Mouse (Mus musculus) CD4-positive, CD25-positive, alpha-beta regulatory T cell, adult 4 months (primary cell): ENCODE results near the gene Bcl7c. TPM values are rescaled to one million over a fixed set of nuclear protein-coding genes. Genes with fewer than 3 reads are reported as not detected.
"Not testable (repeated sequence)": the region's sequence is repeated elsewhere in the genome, so short reads cannot be mapped to it uniquely, and the experiment has no call there.

Experiments
- ATAC-seq: one replicate; pipeline ENCODE4 v1.8.0; 2017
- polyA plus RNA-seq, 2 experiments: library from polyadenylated mRNA; unstranded; fragments of 100-300 nt; shearing (Covaris generic); gene quantifications; one replicate each; pipeline ENCODE4 v1.2.1; 2017

Gene Bcl7c
- 1 to 10 TPM; 3.2 to 5.5 TPM for polyA plus RNA-seq

DNA sequence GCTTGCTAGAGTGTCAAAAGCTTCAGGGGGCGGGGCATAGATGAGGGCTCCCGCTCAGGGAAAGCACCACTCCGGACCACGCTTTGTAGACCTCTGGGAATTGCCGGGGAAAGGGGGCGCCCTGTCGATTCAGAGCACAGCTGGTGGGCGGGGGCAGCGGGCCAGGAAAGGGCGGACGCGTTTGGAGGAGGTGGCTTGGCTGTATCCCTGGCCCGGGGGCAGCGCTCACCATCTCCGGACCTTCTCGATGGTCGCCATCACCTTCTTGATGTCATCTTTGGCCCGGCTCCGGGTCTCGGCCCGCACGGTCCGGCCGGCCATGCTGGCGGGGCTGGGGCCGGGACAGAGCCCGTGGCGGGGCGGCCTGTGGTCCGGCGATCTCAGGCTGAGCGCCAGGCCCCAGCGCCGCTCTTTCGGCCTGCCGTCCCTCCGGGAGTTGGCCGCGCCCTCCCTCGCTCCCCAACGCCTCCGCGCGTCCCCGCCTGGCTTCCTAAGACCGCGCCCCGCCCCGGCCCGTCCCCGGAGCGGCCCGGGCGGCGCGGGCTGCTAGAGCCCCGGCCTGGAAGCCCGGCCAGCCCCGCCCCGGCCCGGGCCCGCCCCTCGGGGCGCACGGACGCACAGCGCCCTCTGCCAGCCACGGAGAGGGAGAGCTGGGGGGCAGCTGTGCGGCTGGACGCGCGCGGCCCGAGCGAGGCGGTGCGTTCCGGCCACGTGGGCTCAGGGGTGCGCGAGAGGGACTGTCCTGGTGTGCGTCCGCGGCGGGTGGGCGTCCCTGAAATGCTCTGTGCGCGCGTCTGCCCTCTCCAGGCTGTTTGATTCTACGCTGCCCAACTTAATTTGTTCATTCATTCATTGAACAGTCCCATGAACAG, at the start of gene Bcl7c:
Gene Bcl7c (minus strand): TSS at position 727 of the 872 bp plus-strand sequence.
- ATAC-seq, result peak; percentile 77

DNA sequence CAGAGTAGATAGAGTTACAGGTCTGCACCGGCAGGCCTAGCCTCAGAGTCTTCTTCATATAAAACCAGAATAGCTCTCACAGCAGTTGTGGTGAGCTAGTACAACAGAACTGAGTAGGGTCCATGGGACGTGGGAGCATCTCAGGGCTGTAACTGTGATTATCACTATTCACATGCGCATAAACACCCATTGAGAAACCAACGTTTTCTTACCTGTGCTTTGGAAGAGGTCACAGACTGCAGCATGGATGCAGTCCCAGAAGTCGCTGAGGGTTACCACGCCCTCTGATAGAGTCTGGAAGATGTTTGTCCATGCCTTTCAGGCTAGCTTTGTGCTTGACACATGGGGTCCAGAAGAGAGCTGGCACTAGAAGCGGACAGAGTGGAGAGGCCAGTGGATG, 45.0 kb upstream of the Bcl7c start:
- ATAC-seq, result no peak

DNA sequence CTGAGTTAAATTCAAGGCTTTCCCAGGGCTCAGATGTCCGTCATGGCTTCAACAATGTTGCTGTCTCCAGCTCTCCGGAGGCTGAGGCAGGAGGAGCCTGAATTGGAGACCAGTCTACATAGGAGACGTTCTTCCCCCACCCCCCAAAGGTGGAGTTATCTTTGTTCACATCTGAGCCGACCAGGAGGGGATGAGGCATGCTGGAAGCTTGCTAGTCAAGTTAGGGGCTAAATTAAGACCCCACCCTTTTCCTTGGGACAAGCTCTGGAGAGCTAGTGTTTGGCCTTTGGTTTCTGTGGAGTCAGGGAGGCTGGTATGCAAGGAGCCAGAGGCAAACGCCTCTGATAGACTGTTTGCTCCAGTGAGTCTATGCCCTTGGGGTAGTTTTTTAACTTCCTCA, 44.4 kb upstream of the Bcl7c start:
- no peak for ATAC-seq

DNA sequence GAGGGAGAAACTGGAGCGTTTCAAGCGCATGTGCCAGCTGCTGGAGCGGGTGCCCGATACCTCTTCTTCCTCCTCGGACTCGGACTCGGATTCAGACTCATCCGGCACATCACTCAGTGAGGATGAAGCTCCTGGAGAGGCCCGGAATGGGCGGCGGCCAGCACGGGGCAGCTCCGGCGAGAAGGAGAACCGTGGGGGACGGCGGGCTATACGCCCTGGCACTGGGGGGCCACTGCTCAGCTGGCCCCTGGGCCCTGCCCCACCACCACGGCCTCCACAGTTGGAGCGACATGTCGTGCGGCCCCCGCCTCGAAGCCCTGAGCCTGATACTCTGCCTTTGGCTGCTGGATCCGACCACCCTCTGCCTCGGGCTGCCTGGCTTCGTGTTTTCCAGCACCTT, 43.3 kb upstream of the Bcl7c start:
- no peak for ATAC-seq

DNA sequence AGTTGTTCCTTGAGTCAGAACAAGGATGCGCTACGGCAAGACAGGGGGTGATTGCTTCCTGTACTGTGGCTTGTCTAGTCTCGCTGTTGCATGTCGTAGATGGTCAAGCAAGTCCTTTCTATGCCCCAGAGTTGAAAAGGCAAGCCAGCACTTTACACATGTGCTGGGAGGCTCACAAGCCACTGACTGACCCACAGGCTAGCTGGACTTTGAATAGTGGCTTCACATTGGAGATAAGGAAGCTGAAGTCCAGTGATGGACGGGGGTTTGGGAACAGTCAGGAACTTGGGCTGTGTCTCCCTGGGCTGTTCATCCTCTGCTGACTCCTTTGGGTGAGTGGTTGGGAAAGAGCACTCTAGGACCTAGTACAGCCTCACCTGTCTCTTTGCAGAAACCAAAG, 42.9 kb upstream of the Bcl7c start:
- no peak for ATAC-seq

DNA sequence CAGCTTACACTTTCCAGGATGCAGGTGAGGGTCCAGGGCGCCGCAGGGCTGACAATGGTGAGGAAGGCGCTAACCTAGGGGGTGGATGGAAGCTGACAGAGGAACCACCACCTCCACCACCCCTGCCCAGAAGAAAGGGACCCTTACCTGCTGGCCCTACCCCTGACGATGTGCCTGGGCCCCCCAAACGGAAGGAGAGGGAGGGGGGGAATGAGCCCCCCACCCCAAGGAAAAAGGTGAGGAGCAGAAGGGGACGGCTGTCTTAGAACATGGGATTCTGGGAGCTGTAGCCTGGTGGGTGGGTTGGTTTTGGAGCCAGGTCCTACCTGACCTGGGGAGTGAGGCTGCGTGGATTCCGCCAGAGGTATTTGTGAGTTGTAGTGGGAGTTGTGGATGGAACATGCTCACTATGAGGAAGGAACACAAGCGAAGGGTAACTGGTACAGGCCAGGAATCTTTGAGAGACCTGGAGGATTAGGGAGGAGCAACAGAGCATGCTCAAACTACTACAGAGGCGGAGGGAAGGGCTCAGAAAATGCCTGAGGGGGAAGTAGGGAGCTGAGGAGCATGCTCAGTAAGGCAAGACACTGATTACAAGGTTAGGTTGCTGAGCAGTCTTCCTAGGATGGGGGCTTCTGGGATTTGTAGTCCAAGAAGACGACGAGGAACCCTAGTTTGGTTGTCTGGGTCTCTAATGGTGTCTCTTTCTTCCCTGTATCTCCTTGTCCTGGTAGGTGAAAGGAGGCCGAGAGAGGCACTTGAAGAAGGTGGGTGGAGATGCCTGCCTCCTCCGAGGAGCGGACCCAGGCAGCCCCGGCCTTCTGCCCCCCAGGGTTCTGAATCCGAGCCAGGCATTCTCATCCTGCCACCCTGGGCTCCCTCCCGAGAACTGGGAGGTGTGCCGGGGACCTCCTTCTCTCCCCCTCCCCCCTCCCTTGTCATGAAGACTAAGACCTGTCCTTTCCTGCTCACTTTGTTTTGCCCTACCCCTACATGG, 41.7 kb upstream of the Bcl7c start:
- ATAC-seq, result no peak

DNA sequence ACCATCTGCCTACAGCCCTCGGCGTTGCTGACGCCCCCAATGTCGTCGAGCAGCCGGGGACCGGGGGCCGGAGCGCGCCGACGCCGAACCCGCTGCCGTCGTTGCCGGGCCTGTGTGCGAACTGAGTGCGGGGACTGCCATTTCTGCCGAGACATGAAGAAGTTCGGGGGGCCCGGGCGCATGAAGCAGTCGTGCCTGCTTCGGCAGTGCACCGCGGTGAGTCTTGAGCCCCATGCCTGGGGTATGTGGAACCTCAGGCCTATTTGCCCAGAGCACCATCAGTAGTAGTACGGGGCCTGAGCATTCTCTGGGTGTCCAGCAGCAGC, 39.5 kb upstream of the Bcl7c start:
- ATAC-seq, result no peak

DNA sequence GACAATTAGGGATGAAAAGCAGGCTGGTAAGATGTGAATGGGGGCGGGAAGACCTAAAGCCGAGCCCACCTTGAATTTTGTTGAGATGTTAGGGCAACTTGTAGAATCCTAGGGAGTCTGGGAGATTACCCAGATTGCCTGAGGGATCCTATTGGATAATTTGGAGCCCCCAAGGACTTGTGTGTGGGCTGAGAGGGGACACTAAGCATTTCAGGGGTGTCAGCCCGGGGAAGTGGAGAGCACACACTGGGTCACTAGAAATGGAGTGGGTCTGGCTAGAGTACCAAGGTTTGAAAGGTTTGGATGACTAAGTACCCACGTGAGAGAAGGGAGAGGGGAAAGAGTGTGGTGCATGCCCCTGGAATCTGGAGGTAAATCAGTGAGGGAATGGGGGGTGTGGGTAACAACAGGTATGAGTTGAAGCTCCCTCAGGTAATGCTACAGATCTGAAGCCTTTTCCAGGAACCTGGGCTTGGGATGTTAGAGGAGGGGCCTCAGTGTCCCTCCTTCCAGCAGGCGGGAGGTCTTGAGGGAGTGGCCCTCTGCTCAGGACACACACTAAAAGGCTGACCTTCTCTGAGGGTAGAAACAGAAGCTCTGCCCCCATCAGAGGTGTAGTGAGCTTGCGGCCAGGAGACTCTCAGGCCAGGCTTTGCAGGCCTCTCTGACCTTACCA, 39.0 kb upstream of the Bcl7c start:
- no peak for ATAC-seq

DNA sequence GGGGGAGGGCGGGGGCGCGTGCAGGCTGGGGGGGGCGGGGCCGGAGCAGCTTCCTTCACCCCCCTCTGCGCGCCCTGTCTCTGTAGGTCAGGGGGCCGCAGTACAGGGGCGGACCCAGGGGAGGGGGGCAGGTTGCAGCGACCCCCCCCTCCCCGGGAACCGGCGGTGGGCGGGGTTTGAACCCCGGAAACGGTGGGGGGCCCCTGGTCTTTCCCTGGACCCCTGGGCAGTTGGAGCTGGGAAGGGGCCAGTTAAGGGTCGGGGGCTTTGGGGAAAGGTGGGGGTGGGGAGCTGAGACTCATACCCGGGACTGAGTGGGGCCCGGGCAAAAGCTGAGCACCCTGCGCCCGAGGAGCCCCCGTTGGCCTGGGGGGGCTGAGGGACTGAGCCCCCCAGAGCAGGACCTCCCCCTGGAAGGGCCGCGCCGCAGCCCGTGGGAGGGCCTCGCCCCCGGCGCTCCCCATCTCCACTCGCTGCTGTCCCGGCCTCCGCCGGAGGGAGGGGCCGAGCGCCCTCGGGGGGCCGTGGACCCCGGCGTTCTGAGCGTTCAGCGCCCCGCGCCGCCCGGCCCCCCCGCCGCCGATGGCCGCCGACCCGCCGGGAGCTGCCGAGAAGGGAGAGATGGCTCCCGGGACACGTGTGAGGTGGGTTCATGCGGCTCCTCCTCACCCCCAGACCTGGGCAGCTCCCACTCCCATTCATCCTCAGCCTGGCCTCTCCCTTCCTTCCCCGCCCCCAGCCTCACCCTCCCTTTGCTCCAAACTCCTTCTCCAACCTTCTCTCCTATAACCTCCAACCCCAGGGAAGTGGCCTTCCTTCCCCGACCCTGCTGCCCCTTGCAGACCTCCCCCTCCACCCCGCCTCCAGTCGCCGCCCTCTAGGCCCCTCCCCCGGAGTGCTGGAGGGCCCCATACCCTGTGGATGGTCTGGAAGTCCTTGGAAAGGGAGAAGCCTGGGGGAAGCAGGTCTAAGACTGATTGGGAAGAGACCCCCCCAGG, 38.1 kb upstream of the Bcl7c start:
- no peak for ATAC-seq

DNA sequence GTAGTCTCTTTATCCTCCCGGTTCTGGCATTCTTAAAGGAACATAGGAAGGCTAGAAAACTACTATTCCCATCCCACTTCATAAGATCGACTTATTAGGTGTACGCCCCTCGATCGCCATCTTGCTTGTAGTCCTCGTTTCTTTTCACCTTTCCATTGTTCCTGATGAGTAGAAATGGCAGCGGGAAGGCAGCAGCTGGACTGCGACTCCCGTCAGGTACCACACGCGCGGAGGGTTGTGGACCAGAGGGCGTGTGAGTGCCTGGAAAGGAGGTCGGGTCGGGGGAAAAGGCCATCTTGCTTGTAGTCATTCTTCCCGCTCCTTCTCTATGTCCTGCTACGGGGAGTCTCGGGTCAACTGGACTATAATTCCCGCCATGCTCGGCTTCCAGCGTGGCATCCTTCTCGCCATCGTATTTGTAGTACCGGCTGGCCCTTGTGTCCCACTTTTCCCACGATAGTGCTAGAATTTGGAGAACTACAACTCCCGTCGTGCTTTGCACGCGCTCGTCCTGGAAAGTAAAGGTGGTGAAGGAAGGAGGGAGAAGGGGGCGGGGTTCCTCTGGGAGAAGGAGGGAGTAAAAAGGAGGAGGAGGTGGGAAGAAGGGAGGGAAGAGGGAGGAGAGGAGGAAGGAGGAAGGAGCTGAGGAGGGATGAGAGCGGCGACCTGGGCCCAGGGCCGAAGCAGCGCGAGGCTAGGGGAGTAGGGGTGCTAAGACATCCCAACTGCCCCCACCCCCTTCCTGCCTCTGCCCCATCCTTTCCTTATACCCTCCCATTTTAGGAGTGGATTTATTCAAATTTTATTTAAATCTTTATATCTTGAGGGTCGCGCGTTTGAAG, 37.1 kb upstream of the Bcl7c start:
- peak; percentile 52 for ATAC-seq

DNA sequence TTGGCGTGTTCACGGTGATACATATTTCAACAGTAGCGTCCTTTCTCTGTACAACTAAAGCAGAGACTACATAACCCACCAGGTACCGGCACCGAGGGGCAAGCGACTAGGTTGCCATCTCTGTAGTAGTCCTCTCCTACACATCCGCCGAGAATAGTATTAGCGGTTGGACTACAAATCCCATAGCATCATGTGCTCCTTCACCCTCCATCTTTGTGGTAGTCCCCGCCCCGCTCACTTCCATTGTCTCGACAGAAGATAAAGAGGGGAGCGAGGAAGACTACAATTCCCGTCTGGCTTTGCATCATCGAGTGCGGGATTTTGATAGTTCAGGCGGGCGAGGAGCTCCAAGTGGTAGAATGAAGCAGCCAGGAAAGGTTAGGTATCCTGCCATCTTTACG, 36.5 kb upstream of the Bcl7c start:
- ATAC-seq, result peak; percentile 96

DNA sequence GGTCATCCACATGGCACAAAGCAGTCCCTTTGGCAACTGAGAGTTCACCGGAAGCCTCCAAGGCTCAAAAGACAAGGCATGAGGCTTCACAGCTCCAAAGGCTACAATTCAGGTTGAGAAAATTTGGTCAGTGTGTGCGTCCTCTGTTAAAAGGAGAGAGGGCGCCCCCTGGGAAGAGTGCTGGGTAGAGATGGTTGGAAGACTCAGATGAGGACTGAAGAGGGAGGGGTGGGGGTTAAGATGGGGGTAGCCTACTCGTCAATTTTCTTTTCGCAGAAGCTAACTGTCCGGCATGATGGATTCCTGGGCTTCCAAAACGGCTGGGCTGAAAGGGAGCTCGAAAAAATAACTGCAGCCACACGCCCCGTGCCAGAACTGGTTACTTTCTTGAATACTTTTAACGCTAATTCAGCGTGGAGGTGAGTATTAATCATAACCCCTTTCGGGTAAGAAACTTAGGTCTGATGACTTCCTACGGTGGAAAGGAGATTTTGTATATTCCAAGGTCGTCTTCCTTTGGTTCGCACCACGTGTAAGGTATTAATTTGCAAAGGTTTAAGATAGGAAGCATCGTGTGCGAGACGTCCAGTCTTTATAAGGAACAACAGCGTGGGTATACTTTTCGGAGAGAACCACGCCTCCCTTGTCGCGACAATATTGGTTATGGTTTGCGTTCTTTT, 35.8 kb upstream of the Bcl7c start, which contains the start of gene Fbxl19:
Gene Fbxl19 (plus strand): TSS at position 178 of the 680 bp plus-strand sequence.
- ATAC-seq, result peak; percentile 6

DNA sequence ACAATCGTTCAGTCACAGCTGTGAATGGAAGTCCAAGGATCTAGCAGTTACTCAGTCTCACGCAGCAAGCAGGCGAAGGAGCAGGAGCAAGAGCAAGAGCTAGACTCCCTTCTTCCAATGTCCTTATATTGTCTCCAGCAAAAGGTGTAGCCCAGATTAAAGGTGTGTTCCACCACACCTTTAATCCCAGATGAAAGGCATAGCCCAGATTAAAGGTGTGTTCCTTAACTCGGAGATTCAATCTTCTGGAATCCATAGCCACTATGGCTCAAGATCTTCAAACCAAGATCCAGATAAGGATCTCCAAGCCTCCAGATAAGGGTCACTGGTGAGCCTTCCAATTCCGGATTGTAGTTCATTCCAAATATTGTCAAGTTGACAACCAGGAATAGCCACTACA, 23.3 kb upstream of the Bcl7c start, which contains the start of gene Ctf2:
Gene Ctf2 (minus strand): TSS at position 101 of the 400 bp plus-strand sequence.
- ATAC-seq, result not testable (repeated sequence)

DNA sequence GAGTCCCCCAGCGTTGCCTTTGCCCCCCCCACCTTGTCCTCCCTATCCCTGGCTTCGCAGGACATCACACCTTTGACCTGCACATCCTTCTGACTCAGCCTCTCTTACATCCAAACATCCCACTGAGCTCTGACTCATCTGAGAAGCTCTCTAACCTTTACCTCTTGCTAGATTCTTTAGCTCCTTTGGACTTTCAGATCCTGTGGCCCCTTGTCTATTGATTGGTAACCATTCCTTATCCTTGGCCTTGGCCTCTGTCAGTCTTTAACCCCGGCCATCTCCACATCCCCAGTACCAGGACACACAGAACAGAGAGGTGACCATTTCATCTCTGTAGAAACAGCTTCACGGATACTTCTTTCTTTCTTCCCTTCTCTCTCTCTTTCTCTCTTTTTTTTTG, 21.4 kb upstream of the Bcl7c start:
- no peak for ATAC-seq

DNA sequence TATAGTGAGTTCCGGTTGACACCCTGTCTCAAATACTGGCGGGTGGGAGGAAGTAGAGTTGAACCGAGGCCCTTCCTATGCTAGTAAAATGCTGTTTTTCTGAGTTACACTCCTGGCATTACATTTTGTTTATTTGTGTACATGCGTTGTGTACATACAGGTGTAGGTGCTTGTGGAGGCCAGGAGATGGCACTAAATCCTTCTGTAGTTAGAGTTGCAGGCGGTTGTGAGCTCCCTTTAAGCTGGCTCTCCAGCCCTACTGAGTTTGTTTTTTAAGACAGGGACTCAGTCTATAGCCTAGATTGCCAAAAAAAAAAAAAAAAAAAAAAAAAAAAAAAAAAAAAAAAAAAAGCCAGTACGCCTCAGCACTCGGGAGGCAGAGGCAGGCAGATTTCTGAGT, 19.2 kb upstream of the Bcl7c start:
- no peak for ATAC-seq

DNA sequence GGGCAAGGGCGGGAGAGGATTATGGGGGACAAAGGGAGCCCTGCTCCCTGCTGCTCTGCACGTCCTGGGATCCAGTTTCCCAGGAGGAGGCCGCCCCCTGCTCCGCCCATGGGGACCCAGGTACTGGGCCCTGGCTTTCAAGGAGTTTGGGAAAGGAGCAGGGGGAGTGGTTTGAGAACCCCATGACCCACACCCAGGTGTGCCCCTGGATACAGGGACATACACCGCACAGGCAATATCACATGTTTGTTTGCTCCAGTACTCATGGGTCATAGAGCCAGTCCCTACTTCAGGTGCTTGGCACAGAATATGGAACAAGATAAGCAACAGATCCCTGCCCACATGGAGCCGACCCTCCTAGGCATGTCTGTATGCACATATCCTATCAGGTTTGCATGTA, 17.2 kb upstream of the Bcl7c start:
- ATAC-seq, result no peak

DNA sequence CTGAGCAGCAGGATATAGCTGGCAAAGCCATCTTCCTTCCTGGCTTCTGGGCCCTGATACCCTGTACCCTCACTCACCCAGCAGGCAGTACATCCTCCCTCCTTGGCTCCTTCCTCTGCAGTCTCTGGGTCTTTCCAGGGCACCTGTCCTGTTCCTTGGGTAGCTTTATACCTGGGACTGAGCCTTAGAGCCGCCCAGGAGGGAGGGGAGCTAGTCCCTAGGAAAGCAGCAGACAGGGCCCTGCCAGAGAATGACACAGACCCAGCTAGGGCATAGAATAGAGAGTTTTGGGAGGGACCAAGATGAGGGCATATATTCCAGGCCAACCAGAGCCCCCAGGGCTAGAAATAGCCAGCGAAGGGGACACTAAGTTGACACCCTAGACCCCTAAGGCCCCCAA, 16.8 kb upstream of the Bcl7c start:
- no peak for ATAC-seq

DNA sequence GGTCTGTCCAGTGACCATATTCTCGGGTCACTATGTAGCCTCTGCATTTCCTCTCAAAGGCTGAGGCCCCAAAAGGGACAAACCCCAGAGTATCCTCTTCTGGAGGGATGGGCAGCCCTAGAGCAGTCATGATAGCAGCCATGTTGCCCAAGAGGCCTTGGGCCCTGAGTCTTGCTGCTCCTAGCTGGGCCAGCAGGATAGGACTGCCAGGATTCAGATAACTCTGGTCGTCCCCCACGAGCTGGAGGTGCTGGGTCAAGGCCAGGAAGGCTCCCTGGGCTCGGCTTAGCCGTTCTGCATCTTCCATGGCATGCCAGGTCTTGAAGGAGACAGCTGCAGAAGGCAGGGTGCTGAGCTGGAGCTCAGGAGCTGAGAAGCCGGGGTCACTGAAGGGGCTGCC, 10.5 kb upstream of the Bcl7c start:
- ATAC-seq, result no peak

DNA sequence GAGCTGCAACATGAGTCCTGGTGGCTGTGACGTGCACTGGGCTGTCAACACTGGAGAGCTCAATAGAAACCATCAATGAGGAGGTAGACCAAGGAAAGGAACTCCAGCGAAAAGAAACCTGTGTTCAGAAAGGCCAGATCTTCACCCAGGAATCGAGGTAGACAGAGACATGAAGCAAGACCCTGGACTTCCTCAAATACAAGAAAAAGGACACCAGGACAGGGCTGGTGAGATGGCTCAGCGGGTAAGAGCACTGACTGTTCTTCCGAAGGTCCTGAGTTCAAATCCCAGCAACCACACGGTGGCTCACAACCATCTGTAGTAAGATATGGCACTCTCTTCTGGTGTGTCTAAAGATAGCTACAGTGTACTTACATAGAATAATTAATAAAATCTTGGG, 9.6 kb upstream of the Bcl7c start:
- no peak for ATAC-seq

DNA sequence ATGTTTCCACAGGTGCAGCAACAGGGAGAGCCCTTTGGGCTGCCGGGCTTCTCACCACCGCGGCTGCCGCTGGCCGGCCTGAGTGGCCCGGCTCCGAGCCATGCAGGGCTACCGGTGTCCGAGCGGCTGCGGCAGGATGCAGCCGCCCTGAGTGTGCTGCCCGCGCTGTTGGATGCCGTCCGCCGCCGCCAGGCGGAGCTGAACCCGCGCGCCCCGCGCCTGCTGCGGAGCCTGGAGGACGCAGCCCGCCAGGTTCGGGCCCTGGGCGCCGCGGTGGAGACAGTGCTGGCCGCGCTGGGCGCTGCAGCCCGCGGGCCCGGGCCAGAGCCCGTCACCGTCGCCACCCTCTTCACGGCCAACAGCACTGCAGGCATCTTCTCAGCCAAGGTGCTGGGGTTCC, 8.3 kb upstream of the Bcl7c start:
- ATAC-seq, result no peak
